Mouse (Mus musculus) testis, adult 2 months (tissue): ENCODE measurements around the gene Tmem219. TPM values are rescaled to one million over a fixed set of nuclear protein-coding genes. Genes with fewer than 3 reads are reported as not detected.

Experiments used
- H3K27ac ChIP-seq: fragments of 200-500 bp; 2 replicates; pipeline ENCODE4 v1.5.1; 2012; ENCODE audit warnings: low read depth, low read length; ENCODE audit not compliant: control insufficient read depth, insufficient read depth
- H3K27me3 ChIP-seq: fragments of 200-500 bp; 2 replicates; pipeline ENCODE4 v1.6.1; 2012; ENCODE audit warnings: mild to moderate bottlenecking, low read length, moderate library complexity; ENCODE audit not compliant: control insufficient read depth, insufficient read depth
- H3K36me3 ChIP-seq: fragments of 200-500 bp; 2 replicates; pipeline ENCODE4 v1.6.1; 2012; ENCODE audit warnings: mild to moderate bottlenecking, low read length; ENCODE audit not compliant: control insufficient read depth, insufficient read depth
- H3K4me1 ChIP-seq: fragments of 200-500 bp; 2 replicates; pipeline ENCODE4 v1.6.1; 2012; ENCODE audit warnings: low read length; ENCODE audit not compliant: control insufficient read depth, insufficient read depth
- H3K4me3 ChIP-seq: fragments of 200-500 bp; 2 replicates; pipeline ENCODE4 v1.5.1; 2012; ENCODE audit warnings: low read depth, mild to moderate bottlenecking, low read length, moderate library complexity, mixed read lengths; ENCODE audit not compliant: control insufficient read depth
- CTCF ChIP-seq: fragments of 200-500 bp; IDR thresholded peaks from 2 replicates; pipeline ENCODE4 v1.5.1; 2012; ENCODE audit warnings: low read depth, mild to moderate bottlenecking, inconsistent platforms, low read length, moderate library complexity; ENCODE audit not compliant: control insufficient read depth, insufficient read depth, insufficient replicate concordance
- POLR2A ChIP-seq: fragments of 200-500 bp; IDR thresholded peaks from 2 replicates; pipeline ENCODE4 v1.6.1; 2012; ENCODE audit warnings: low read depth, mild to moderate bottlenecking, inconsistent platforms, low read length, moderate library complexity; ENCODE audit not compliant: control insufficient read depth
- polyA plus RNA-seq: library from polyadenylated mRNA; depleted of rRNA; stranded (reverse); fragments of >200 nt; gene quantifications from 2 replicates; pipeline ENCODE4 v1.2.3, GENCODE M21; 2012

The Tmem219 gene
- polyA plus RNA-seq, 1 experiment, result 70.3 TPM

- no peaks in the 10 kb centered on the region for H3K27me3 ChIP-seq
- TF ChIP-seq CTCF (no peak), POLR2A (no peak)
- no peak overlapping the region for H3K4me3 ChIP-seq
Observed at GRCm38 (mm10) chr7:126955125-126955524, 32.4 kb upstream of the Tmem219 start.

GRCm38 (mm10) chr7:126952646-126953045 lies 29.9 kb upstream of the Tmem219 start:
- H3K4me3 ChIP-seq, result no peak overlapping the region

More at GRCm38 (mm10) chr7:126955125-126955524, 32.4 kb upstream of the Tmem219 start:
- H3K27ac ChIP-seq, result no peak overlapping the region
- peaks cover 1% of the 10 kb centered on the region for H3K36me3 ChIP-seq
- peaks cover 8% of the 10 kb centered on the region for H3K4me1 ChIP-seq

GRCm38 (mm10) chr7:126951741-126952140 lies 29.0 kb upstream of the Tmem219 start:
- no peak overlapping the region for H3K27ac ChIP-seq
- no peak overlapping the region for H3K4me3 ChIP-seq
- no peaks in the 10 kb centered on the region for H3K27me3 ChIP-seq
- no peaks in the 10 kb centered on the region; the same call in none of the 2 replicates for H3K36me3 ChIP-seq
- TF ChIP-seq CTCF (no peak), POLR2A (no peak)
- peaks cover 29% of the 10 kb centered on the region for H3K4me1 ChIP-seq

More at GRCm38 (mm10) chr7:126952646-126953045, 29.9 kb upstream of the Tmem219 start:
- Histone ChIP-seq H3K36me3 (no peaks in the 10 kb centered on the region; the same call in none of the 2 replicates), H3K4me1 (peaks cover 29% of the 10 kb centered on the region), H3K27me3 (no peaks in the 10 kb centered on the region), H3K27ac (no peak overlapping the region)
- TF ChIP-seq CTCF, result no peak
- TF ChIP-seq POLR2A, result no peak

- Histone ChIP-seq H3K27ac (no peak overlapping the region), H3K27me3 (no peaks in the 10 kb centered on the region), H3K4me1 (peaks cover 29% of the 10 kb centered on the region), H3K36me3 (peaks cover 1% of the 10 kb centered on the region), H3K4me3 (no peak overlapping the region)
- TF ChIP-seq POLR2A (no peak), CTCF (no peak)
Observed at GRCm38 (mm10) chr7:126950647-126951615, 28.2 kb upstream of the Tmem219 start.

GRCm38 (mm10) chr7:126949793-126950646 lies 27.3 kb upstream of the Tmem219 start, which contains the start of gene Sez6l2:
Sez6l2 (plus strand) TSS chr7:126950563.
- peaks cover 2% of the 10 kb centered on the region for H3K36me3 ChIP-seq
- TF ChIP-seq CTCF (no peak), POLR2A (no peak)
- H3K27ac ChIP-seq, result no peak within 1 kb of the TSS
- peak within 1 kb of the TSS; percentile 31 for H3K4me3 ChIP-seq
- peaks cover 29% of the 10 kb centered on the region for H3K4me1 ChIP-seq
- no peaks in the 10 kb centered on the region for H3K27me3 ChIP-seq

- TF ChIP-seq POLR2A, result no peak
- TF ChIP-seq CTCF, result no peak
- H3K36me3 ChIP-seq, result peaks cover 4% of the 10 kb centered on the region
- no peak within 1 kb of the TSS for H3K27ac ChIP-seq
- peak within 1 kb of the TSS; percentile 31 for H3K4me3 ChIP-seq
- peaks cover 29% of the 10 kb centered on the region for H3K4me1 ChIP-seq
- no peaks in the 10 kb centered on the region for H3K27me3 ChIP-seq
Observed at GRCm38 (mm10) chr7:126949403-126949792, 26.7 kb upstream of the Tmem219 start, which contains the start of gene Asphd1. Asphd1 (minus strand) TSS chr7:126949582.
